Mouse (Mus musculus): ENCODE measurements around the gene Aldh6a1. TPM values are rescaled to one million over a fixed set of nuclear protein-coding genes. Genes with fewer than 3 reads are reported as not detected.
A peak's percentile ranks its signal among the peaks of the same experiment; 100 is the strongest.

Gene Aldh6a1
- polyA plus RNA-seq, 1 experiment from 2014 or later = 43.4 TPM

DNA sequence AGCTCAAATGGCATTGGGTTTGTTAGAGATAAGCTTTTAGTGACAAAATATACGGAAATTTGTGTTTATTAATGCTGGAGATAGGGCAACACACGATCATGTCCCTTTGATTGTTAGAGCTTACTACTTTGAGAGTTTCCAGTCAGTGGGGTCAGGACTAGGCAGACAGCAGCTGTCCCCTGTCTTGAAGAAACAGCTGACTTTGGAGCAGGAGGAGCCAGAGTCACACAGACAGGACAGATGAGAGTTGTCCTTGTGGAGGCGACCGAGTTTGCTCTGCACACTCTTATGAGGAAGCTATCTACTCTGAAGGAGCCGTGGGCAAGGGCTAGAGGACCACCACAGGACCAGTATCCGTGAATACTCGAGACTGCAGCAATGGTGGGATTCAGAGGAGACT, 28.1 kb upstream of the Aldh6a1 start:
- H3K27ac ChIP-seq (replicated peaks) = no peak overlapping the region
- TF ChIP-seq CTCF (IDR thresholded peaks at IDR 0.05; ENCODE audit: low read depth) (no peak), EP300 (optimal IDR thresholded peaks at IDR 0.05) (no peak)
- no peaks in the 10 kb centered on the region; the same call in 1 of the 2 replicates for H3K36me3 ChIP-seq (ENCODE audit: control insufficient read depth, insufficient read depth, low read length)
- WGBS = 80% methylated on average over 7 of the region's 7 CpGs
- ATAC-seq (ENCODE audit: low FRiP score, low TSS enrichment) = no peak
- no peaks in the 10 kb centered on the region for H3K4me1 ChIP-seq (replicated peaks; ENCODE audit: control insufficient read depth, insufficient read depth)
- H3K9me3 ChIP-seq (ENCODE audit: control insufficient read depth, low read length) = no peaks in the 10 kb centered on the region
- H3K27me3 ChIP-seq (ENCODE audit: control insufficient read depth, insufficient read depth, low read length) = no peaks in the 10 kb centered on the region
- DNase-seq (ENCODE audit: low spot score) = no peak
- H3K4me2 ChIP-seq (replicated peaks; ENCODE audit: low read depth) = no peak overlapping the region
- H3K4me3 ChIP-seq (ENCODE audit: low read depth, low read length) = no peak overlapping the region
- no peak overlapping the region for H3K9ac ChIP-seq (ENCODE audit: low read length)

DNA sequence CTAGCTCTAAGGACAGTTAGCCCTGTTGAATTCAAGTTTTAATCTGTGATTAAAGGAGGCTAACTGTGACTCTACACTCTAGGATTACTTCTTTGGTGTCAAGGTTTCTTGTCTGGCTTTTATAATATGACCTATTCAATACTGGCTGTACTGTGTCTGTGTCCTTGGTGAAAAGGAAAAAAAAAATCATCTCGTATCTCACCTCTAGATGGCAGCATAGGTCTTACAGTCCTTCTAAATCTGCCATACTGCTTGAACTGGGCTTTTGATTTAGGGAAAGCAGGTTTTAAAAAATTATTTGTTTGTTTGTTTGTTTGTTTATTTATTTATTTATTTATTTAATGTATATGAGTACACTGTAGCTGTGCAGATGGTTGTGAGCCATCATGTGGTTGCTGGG, 17.9 kb upstream of the Aldh6a1 start:
- Histone ChIP-seq H3K4me3 (ENCODE audit: low read depth, low read length) (no peak overlapping the region), H3K4me1 (replicated peaks; ENCODE audit: control insufficient read depth, insufficient read depth) (no peaks in the 10 kb centered on the region), H3K27me3 (ENCODE audit: control insufficient read depth, insufficient read depth, low read length) (no peaks in the 10 kb centered on the region), H3K36me3 (ENCODE audit: control insufficient read depth, insufficient read depth, low read length) (no peaks in the 10 kb centered on the region), H3K9me3 (ENCODE audit: control insufficient read depth, low read length) (no peaks in the 10 kb centered on the region), H3K9ac (ENCODE audit: low read length) (no peak overlapping the region), H3K27ac (replicated peaks) (no peak overlapping the region), H3K4me2 (replicated peaks; ENCODE audit: low read depth) (no peak overlapping the region)
- DNase-seq (ENCODE audit: low spot score) (no peak), ATAC-seq (ENCODE audit: low FRiP score, low TSS enrichment) (no peak)
- TF ChIP-seq CTCF (IDR thresholded peaks at IDR 0.05; ENCODE audit: low read depth) = peak; percentile 82
- TF ChIP-seq EP300 (optimal IDR thresholded peaks at IDR 0.05) = no peak
- 0% methylated on average over 1 of the region's 1 CpGs for WGBS

DNA sequence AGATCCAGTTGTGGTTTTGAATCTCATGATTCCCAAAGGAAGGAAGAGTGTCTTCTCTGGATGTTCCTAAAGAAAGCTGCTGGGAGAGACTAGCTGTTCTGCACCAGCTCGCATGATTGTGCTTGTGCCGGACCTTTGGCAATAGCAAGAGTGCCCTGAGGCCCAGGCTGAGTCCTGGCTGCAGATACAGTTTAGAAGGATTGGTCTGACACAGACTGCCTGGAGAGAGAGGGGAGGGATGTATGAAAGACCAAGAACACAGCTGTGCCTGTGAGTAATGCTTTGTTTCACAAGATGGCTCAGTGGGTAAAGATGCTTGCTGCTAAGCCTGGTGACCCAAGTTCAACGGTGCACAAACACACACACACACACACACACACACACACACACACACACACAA, 12.1 kb upstream of the Aldh6a1 start:
- no peak overlapping the region for H3K9ac ChIP-seq (ENCODE audit: low read length)
- TF ChIP-seq CTCF (IDR thresholded peaks at IDR 0.05; ENCODE audit: low read depth) = no peak
- no peak for TF ChIP-seq EP300 (optimal IDR thresholded peaks at IDR 0.05)
- ATAC-seq (ENCODE audit: low FRiP score, low TSS enrichment) (no peak), DNase-seq (ENCODE audit: low spot score) (no peak)
- no peak overlapping the region for H3K4me3 ChIP-seq (ENCODE audit: low read depth, low read length)
- H3K4me2 ChIP-seq (replicated peaks; ENCODE audit: low read depth) = no peak overlapping the region
- H3K36me3 ChIP-seq (ENCODE audit: control insufficient read depth, insufficient read depth, low read length) = 0 out of 2 replicates have a peak, but pooled peaks cover 4% of the 10 kb centered on the region
- H3K9me3 ChIP-seq (ENCODE audit: control insufficient read depth, low read length) = no peaks in the 10 kb centered on the region
- 84% methylated on average over 3 of the region's 3 CpGs for WGBS
- no peaks in the 10 kb centered on the region for H3K27me3 ChIP-seq (ENCODE audit: control insufficient read depth, insufficient read depth, low read length)
- no peaks in the 10 kb centered on the region for H3K4me1 ChIP-seq (replicated peaks; ENCODE audit: control insufficient read depth, insufficient read depth)
- H3K27ac ChIP-seq (replicated peaks) = no peak overlapping the region

- Histone ChIP-seq H3K4me2 (replicated peaks; ENCODE audit: low read depth) (no peak overlapping the region), H3K27me3 (ENCODE audit: control insufficient read depth, insufficient read depth, low read length) (no peaks in the 10 kb centered on the region), H3K4me3 (ENCODE audit: low read depth, low read length) (no peak overlapping the region), H3K36me3 (ENCODE audit: control insufficient read depth, insufficient read depth, low read length) (peaks cover 4% of the 10 kb centered on the region; the same call in 1 of the 2 replicates), H3K9me3 (ENCODE audit: control insufficient read depth, low read length) (no peaks in the 10 kb centered on the region), H3K27ac (replicated peaks) (no peak overlapping the region), H3K9ac (ENCODE audit: low read length) (no peak overlapping the region), H3K4me1 (replicated peaks; ENCODE audit: control insufficient read depth, insufficient read depth) (no peaks in the 10 kb centered on the region)
- ATAC-seq (ENCODE audit: low FRiP score, low TSS enrichment) (no peak), DNase-seq (ENCODE audit: low spot score) (no peak)
- 83% methylated on average over 5 of the region's 5 CpGs for WGBS
- TF ChIP-seq EP300 (optimal IDR thresholded peaks at IDR 0.05) (no peak), CTCF (IDR thresholded peaks at IDR 0.05; ENCODE audit: low read depth) (no peak)
Observed at GRCm38 (mm10) chr12:84461416-84461815, 10.6 kb upstream of the Aldh6a1 start.

GRCm38 (mm10) chr12:84459845-84460244, 9.0 kb upstream of the Aldh6a1 start:
- 59% methylated on average over 1 of the region's 1 CpGs for WGBS
- Histone ChIP-seq H3K4me1 (replicated peaks; ENCODE audit: control insufficient read depth, insufficient read depth) (no peaks in the 10 kb centered on the region), H3K9me3 (ENCODE audit: control insufficient read depth, low read length) (no peaks in the 10 kb centered on the region), H3K36me3 (ENCODE audit: control insufficient read depth, insufficient read depth, low read length) (peaks cover 4% of the 10 kb centered on the region; the same call in 1 of the 2 replicates), H3K27me3 (ENCODE audit: control insufficient read depth, insufficient read depth, low read length) (no peaks in the 10 kb centered on the region), H3K4me3 (ENCODE audit: low read depth, low read length) (no peak overlapping the region), H3K9ac (ENCODE audit: low read length) (no peak overlapping the region), H3K27ac (replicated peaks) (no peak overlapping the region), H3K4me2 (replicated peaks; ENCODE audit: low read depth) (no peak overlapping the region)
- no peak for TF ChIP-seq EP300 (optimal IDR thresholded peaks at IDR 0.05)
- peak; percentile 57 for TF ChIP-seq CTCF (IDR thresholded peaks at IDR 0.05; ENCODE audit: low read depth)
- ATAC-seq (ENCODE audit: low FRiP score, low TSS enrichment) (no peak), DNase-seq (ENCODE audit: low spot score) (no peak)

DNA sequence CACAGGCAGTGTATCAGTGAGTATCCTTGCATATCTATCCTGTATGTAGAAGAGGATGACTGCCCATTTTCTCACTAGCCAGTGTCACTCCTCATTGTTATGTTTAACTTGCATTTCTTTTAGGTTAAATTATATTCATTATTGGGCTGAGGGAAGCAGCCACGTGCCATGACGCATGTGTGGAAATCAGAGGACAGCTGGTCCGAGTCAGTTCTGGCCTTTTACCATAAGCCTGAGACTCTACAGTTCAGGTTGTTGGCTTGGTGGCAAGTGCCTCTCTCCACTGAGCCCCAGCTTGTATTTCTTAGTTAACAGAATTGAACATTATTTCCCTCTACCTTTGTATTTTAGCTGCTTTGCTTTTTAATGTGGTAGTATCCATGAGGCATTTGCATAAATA, 6.1 kb upstream of the Aldh6a1 start:
- H3K9ac ChIP-seq (ENCODE audit: low read length) = no peak overlapping the region
- no peaks in the 10 kb centered on the region for H3K9me3 ChIP-seq (ENCODE audit: control insufficient read depth, low read length)
- TF ChIP-seq CTCF (IDR thresholded peaks at IDR 0.05; ENCODE audit: low read depth) (no peak), EP300 (optimal IDR thresholded peaks at IDR 0.05) (no peak)
- H3K27me3 ChIP-seq (ENCODE audit: control insufficient read depth, insufficient read depth, low read length) = no peaks in the 10 kb centered on the region
- H3K36me3 ChIP-seq (ENCODE audit: control insufficient read depth, insufficient read depth, low read length) = peaks cover 2% of the 10 kb centered on the region; the same call in 1 of the 2 replicates
- no peak overlapping the region for H3K4me2 ChIP-seq (replicated peaks; ENCODE audit: low read depth)
- no peaks in the 10 kb centered on the region for H3K4me1 ChIP-seq (replicated peaks; ENCODE audit: control insufficient read depth, insufficient read depth)
- H3K4me3 ChIP-seq (ENCODE audit: low read depth, low read length) = no peak overlapping the region
- ATAC-seq (ENCODE audit: low FRiP score, low TSS enrichment) (no peak), DNase-seq (ENCODE audit: low spot score) (no peak)
- 88% methylated on average over 3 of the region's 3 CpGs for WGBS
- H3K27ac ChIP-seq (replicated peaks) = no peak overlapping the region
